Mouse (Mus musculus): ENCODE measurements at regions not wholly inside any gene's neighbourhood (a gene's known extent, or its start where the extent isn't known, plus 50 kb on each side); places are given as distances from the start of the nearest gene placed in this dataset.
"Not testable (repeated sequence)": the region's sequence is repeated elsewhere in the genome, so short reads cannot be mapped to it uniquely, and the experiment has no call there.

GRCm38 (mm10) chr15:93005751-93006231 lies 269.2 kb downstream of the Gxylt1 start:
- H3K4me1 ChIP-seq (ENCODE audit: control insufficient read depth, insufficient read depth, low read length), result peaks cover 13% of the 10 kb centered on the region
- no peaks in the 10 kb centered on the region for H3K27me3 ChIP-seq (ENCODE audit: control insufficient read depth, insufficient read depth, low read length)
- H3K36me3 ChIP-seq (ENCODE audit: control insufficient read depth, insufficient read depth, low read length), result no peaks in the 10 kb centered on the region
- TF ChIP-seq POLR2A (IDR thresholded peaks at IDR 0.05; ENCODE audit: control insufficient read depth, low read depth, low read length) (no peak), CTCF (IDR thresholded peaks at IDR 0.05; ENCODE audit: control insufficient read depth, insufficient read depth, insufficient replicate concordance, low read depth, low read length) (no peak)
- no peak overlapping the region for H3K4me3 ChIP-seq (ENCODE audit: control insufficient read depth, low read depth, low read length)
- no peak overlapping the region for H3K27ac ChIP-seq (ENCODE audit: control insufficient read depth, insufficient read depth, low read depth, low read length)

GRCm38 (mm10) chr15:93005186-93005585 lies 269.8 kb downstream of the Gxylt1 start:
- peaks cover 13% of the 10 kb centered on the region for H3K4me1 ChIP-seq (ENCODE audit: control insufficient read depth, insufficient read depth, low read length)
- not testable (repeated sequence) for H3K36me3 ChIP-seq (ENCODE audit: control insufficient read depth, insufficient read depth, low read length); H3K27ac ChIP-seq (ENCODE audit: control insufficient read depth, insufficient read depth, low read depth, low read length); H3K4me3 ChIP-seq (ENCODE audit: control insufficient read depth, low read depth, low read length); H3K27me3 ChIP-seq (ENCODE audit: control insufficient read depth, insufficient read depth, low read length)

- Histone ChIP-seq H3K4me3 (ENCODE audit: control insufficient read depth, low read depth, low read length) (no peak overlapping the region), H3K27ac (ENCODE audit: control insufficient read depth, insufficient read depth, low read depth, low read length) (no peak overlapping the region), H3K4me1 (ENCODE audit: control insufficient read depth, insufficient read depth, low read length) (peaks cover 13% of the 10 kb centered on the region), H3K36me3 (ENCODE audit: control insufficient read depth, insufficient read depth, low read length) (no peaks in the 10 kb centered on the region), H3K27me3 (ENCODE audit: control insufficient read depth, insufficient read depth, low read length) (no peaks in the 10 kb centered on the region)
- no peak for TF ChIP-seq POLR2A (IDR thresholded peaks at IDR 0.05; ENCODE audit: control insufficient read depth, low read depth, low read length)
- TF ChIP-seq CTCF (IDR thresholded peaks at IDR 0.05; ENCODE audit: control insufficient read depth, insufficient read depth, insufficient replicate concordance, low read depth, low read length), result no peak
These were observed 270.4 kb downstream of the Gxylt1 start for GRCm38 (mm10) chr15:93004551-93004950.

- Histone ChIP-seq H3K4me3 (ENCODE audit: control insufficient read depth, low read depth, low read length) (no peak overlapping the region), H3K27me3 (ENCODE audit: control insufficient read depth, insufficient read depth, low read length) (no peaks in the 10 kb centered on the region), H3K4me1 (ENCODE audit: control insufficient read depth, insufficient read depth, low read length) (peaks cover 13% of the 10 kb centered on the region), H3K27ac (ENCODE audit: control insufficient read depth, insufficient read depth, low read depth, low read length) (no peak overlapping the region), H3K36me3 (ENCODE audit: control insufficient read depth, insufficient read depth, low read length) (no peaks in the 10 kb centered on the region)
- TF ChIP-seq POLR2A (IDR thresholded peaks at IDR 0.05; ENCODE audit: control insufficient read depth, low read depth, low read length), result no peak
- TF ChIP-seq CTCF (IDR thresholded peaks at IDR 0.05; ENCODE audit: control insufficient read depth, insufficient read depth, insufficient replicate concordance, low read depth, low read length), result no peak
These were observed 271.7 kb downstream of the Gxylt1 start for GRCm38 (mm10) chr15:93003233-93003632.

GRCm38 (mm10) chr15:93002002-93002904 lies 272.7 kb downstream of the Gxylt1 start:
- peaks cover 13% of the 10 kb centered on the region for H3K4me1 ChIP-seq (ENCODE audit: control insufficient read depth, insufficient read depth, low read length)
- no peaks in the 10 kb centered on the region for H3K36me3 ChIP-seq (ENCODE audit: control insufficient read depth, insufficient read depth, low read length)
- H3K4me3 ChIP-seq (ENCODE audit: control insufficient read depth, low read depth, low read length), result peak overlapping the region; percentile 70
- no peak for TF ChIP-seq CTCF (IDR thresholded peaks at IDR 0.05; ENCODE audit: control insufficient read depth, insufficient read depth, insufficient replicate concordance, low read depth, low read length)
- no peak for TF ChIP-seq POLR2A (IDR thresholded peaks at IDR 0.05; ENCODE audit: control insufficient read depth, low read depth, low read length)
- H3K27ac ChIP-seq (ENCODE audit: control insufficient read depth, insufficient read depth, low read depth, low read length), result no peak overlapping the region
- H3K27me3 ChIP-seq (ENCODE audit: control insufficient read depth, insufficient read depth, low read length), result no peaks in the 10 kb centered on the region

GRCm38 (mm10) chr15:93001346-93002001 lies 273.5 kb downstream of the Gxylt1 start:
- no peak overlapping the region for H3K27ac ChIP-seq (ENCODE audit: control insufficient read depth, insufficient read depth, low read depth, low read length)
- no peaks in the 10 kb centered on the region for H3K36me3 ChIP-seq (ENCODE audit: control insufficient read depth, insufficient read depth, low read length)
- H3K4me3 ChIP-seq (ENCODE audit: control insufficient read depth, low read depth, low read length), result peak overlapping the region; percentile 60
- peaks cover 13% of the 10 kb centered on the region for H3K4me1 ChIP-seq (ENCODE audit: control insufficient read depth, insufficient read depth, low read length)
- no peaks in the 10 kb centered on the region for H3K27me3 ChIP-seq (ENCODE audit: control insufficient read depth, insufficient read depth, low read length)
- TF ChIP-seq POLR2A (IDR thresholded peaks at IDR 0.05; ENCODE audit: control insufficient read depth, low read depth, low read length) (no peak), CTCF (IDR thresholded peaks at IDR 0.05; ENCODE audit: control insufficient read depth, insufficient read depth, insufficient replicate concordance, low read depth, low read length) (no peak)

- peaks cover 10% of the 10 kb centered on the region for H3K4me1 ChIP-seq (ENCODE audit: control insufficient read depth, insufficient read depth, low read length)
- H3K4me3 ChIP-seq (ENCODE audit: control insufficient read depth, low read depth, low read length), result no peak overlapping the region
- H3K27me3 ChIP-seq (ENCODE audit: control insufficient read depth, insufficient read depth, low read length), result no peaks in the 10 kb centered on the region
- no peaks in the 10 kb centered on the region for H3K36me3 ChIP-seq (ENCODE audit: control insufficient read depth, insufficient read depth, low read length)
- no peak for TF ChIP-seq CTCF (IDR thresholded peaks at IDR 0.05; ENCODE audit: control insufficient read depth, insufficient read depth, insufficient replicate concordance, low read depth, low read length)
- no peak for TF ChIP-seq POLR2A (IDR thresholded peaks at IDR 0.05; ENCODE audit: control insufficient read depth, low read depth, low read length)
- no peak overlapping the region for H3K27ac ChIP-seq (ENCODE audit: control insufficient read depth, insufficient read depth, low read depth, low read length)
These were observed 274.9 kb downstream of the Gxylt1 start for GRCm38 (mm10) chr15:93000121-93000520.
